Mouse (Mus musculus): ENCODE results near the gene Slit3.

DNA sequence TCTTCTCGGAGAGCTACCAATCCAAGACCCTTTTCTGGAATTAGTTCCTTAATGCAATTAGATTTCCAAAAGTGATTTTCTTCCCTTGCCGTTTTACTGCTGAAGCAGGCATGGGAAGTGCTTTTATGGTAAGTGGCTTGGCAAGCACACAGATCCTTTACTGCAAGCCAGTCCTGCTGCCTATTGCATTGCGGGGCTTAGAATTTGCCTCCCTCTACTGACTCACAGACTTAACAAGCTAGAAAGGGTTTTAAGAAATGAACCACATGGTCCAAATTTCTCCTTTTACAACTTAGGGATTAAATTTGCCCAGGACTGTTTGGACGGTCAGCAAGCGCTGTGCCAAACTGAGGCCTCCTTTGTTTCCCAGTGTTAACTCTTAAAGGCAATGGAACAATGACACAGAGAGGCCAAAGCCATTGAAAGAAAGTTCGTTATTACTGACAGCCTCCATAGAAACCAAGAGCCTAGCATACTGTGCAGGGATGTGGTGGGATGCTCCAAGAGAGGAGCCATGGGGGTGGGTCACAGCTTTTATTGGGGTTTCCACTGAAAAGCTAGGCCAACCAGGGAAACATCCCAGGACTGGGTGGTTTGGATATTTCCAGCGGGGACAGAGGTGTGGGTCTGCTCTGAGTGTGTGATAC lies 406.9 kb downstream of the Slit3 start:
- TF ChIP-seq CTCF (conservative IDR thresholded peaks at IDR 0.05 in 1 of 2, IDR thresholded peaks at IDR 0.05 in 1 of 2; ENCODE audit: low read depth in 2 of 2, low read length in 2 of 2) (no peak), USF1 (IDR thresholded peaks at IDR 0.05; ENCODE audit: low read depth, low read length) (no peak), EP300 (IDR thresholded peaks at IDR 0.05; ENCODE audit: low read length) (no peak)
